Mouse (Mus musculus) heart, embryonic 14.5 days (tissue): Measurements from ENCODE around the gene Camk2b. TPM values are rescaled to one million over a fixed set of nuclear protein-coding genes. Genes with fewer than 3 reads are reported as not detected.

ENCODE experiments used
- ATAC-seq: fragments of 200-750 bp; cut with Nextera tagmentation; 2 replicates; pipeline ENCODE4 v1.8.0; 2017; ENCODE audit warnings: low read depth, moderate TSS enrichment; ENCODE audit not compliant: insufficient number of reproducible peaks, insufficient read depth, low FRiP score
- H3K27ac ChIP-seq, 2 experiments: fragments of 200-500 bp in 1 of 2; fragments of 300-500 bp in 1 of 2; sonication (generic) in 1 of 2; replicated peaks in 1 of 2; 2 replicates each; pipeline ENCODE4 v1.5.1; 2012 to 2014; ENCODE audit warnings: low read depth in 2 of 2, low read length in 2 of 2, control low read depth in 1 of 2, mild to moderate bottlenecking in 1 of 2, mixed read lengths in 1 of 2; ENCODE audit not compliant: control insufficient read depth in 1 of 2, insufficient read depth in 1 of 2
- H3K27me3 ChIP-seq: fragments of 300-500 bp; sonication (generic); 2 replicates; pipeline ENCODE4 v1.6.1; 2014; ENCODE audit warnings: mild to moderate bottlenecking, low read length, control low read depth; ENCODE audit not compliant: control insufficient read depth, insufficient read depth
- H3K36me3 ChIP-seq: fragments of 300-500 bp; sonication (generic); 2 replicates; pipeline ENCODE4 v1.6.1; 2014; ENCODE audit warnings: mild to moderate bottlenecking, control low read depth, low read length, mixed read lengths; ENCODE audit not compliant: control insufficient read depth, insufficient read depth
- H3K4me1 ChIP-seq, 2 experiments: fragments of 200-500 bp in 1 of 2; fragments of 300-500 bp in 1 of 2; sonication (generic) in 1 of 2; 2 replicates each; pipeline ENCODE4 v1.6.1; 2012 to 2014; ENCODE audit warnings: low read length in 2 of 2, control low read depth in 1 of 2, mixed read lengths in 1 of 2; ENCODE audit not compliant: control insufficient read depth in 2 of 2, insufficient read depth in 2 of 2
- H3K4me2 ChIP-seq: fragments of 300-500 bp; sonication (generic); 2 replicates; pipeline ENCODE4 v1.6.1; 2014; ENCODE audit warnings: mild to moderate bottlenecking, low read length
- H3K4me3 ChIP-seq, 2 experiments: fragments of 200-500 bp in 1 of 2; fragments of 300-500 bp in 1 of 2; sonication (generic) in 1 of 2; 2 replicates each; pipeline ENCODE4 v1.5.1; 2012 to 2014; ENCODE audit warnings: low read length in 2 of 2, mild to moderate bottlenecking in 2 of 2, control low read depth in 1 of 2, low read depth in 1 of 2, moderate library complexity in 1 of 2; ENCODE audit not compliant: control insufficient read depth in 1 of 2, insufficient read depth in 1 of 2
- H3K9ac ChIP-seq: fragments of 300-500 bp; sonication (generic); 2 replicates; pipeline ENCODE4 v1.6.1; 2014; ENCODE audit warnings: mild to moderate bottlenecking, low read length
- H3K9me3 ChIP-seq: fragments of 300-500 bp; sonication (generic); 2 replicates; pipeline ENCODE4 v1.6.1; 2016; ENCODE audit warnings: low read length, control low read depth; ENCODE audit not compliant: control insufficient read depth
- WGBS: fragments of 180-500 bp; shearing (Covaris S2); extraction: QIAGEN DNeasy Blood & Tissue Kit; methylation state at CpG from one replicate; pipeline ENCODE4 v1.1.7; 2014; 5-methylcytosine and 5-hydroxymethylcytosine counted together
- polyA plus RNA-seq: library from polyadenylated mRNA; unstranded; fragments of >200 nt; fragmentation: Nextera tagmentation; extraction: Ambion mirVana; gene quantifications from 2 replicates; pipeline ENCODE4 v1.2.1, GENCODE M21; 2014

Gene Camk2b
- polyA plus RNA-seq, 1 experiment from 2014 or later, result 2.5 TPM

DNA sequence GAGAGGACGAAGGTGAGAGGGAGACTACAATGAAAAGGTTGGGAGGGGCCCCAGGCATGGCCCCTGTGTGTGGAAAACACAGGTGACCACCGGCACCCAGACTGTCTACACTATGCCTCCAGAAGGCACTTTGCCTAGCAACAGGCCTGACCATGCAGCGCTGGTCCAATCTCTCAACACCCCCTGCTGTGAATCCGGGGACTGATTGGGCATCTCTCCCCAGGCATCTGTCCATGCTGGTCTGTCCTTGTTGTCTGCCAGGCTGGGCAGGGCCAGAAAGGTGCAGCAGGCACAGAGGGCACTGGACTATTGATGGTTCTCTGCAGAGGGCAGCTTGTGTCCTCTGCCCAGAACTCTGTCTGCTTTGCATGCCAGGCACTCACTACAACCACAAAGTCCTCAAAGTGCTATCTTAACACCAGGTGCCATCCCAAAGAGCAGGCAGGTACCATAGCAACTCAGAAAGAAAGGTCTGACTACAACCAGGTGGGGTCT, 16.0 kb downstream of the Camk2b start:
- no peaks in the 10 kb centered on the region for H3K4me1 ChIP-seq
- H3K4me3 ChIP-seq, result no peak overlapping the region
- H3K27ac ChIP-seq, result no peak overlapping the region
- ATAC-seq, result no peak
- H3K36me3 ChIP-seq, result no peaks in the 10 kb centered on the region
- no peak overlapping the region for H3K4me2 ChIP-seq
- no peaks in the 10 kb centered on the region for H3K27me3 ChIP-seq
- H3K9ac ChIP-seq, result no peak overlapping the region
- WGBS, result 72% methylated on average over 4 of the region's 4 CpGs
- H3K9me3 ChIP-seq, result no peaks in the 10 kb centered on the region

GRCm38 (mm10) chr11:6048208-6048607, 18.0 kb downstream of the Camk2b start:
- no peak overlapping the region for H3K4me3 ChIP-seq
- WGBS, result 71% methylated on average over 9 of the region's 9 CpGs

GRCm38 (mm10) chr11:6038929-6039328, 27.2 kb downstream of the Camk2b start:
- no peak overlapping the region for H3K4me2 ChIP-seq
- no peaks in the 10 kb centered on the region for H3K27me3 ChIP-seq
- 72% methylated on average over 7 of the region's 7 CpGs for WGBS
- no peak overlapping the region for H3K9ac ChIP-seq
- H3K27ac ChIP-seq, result no peak overlapping the region
- no peak overlapping the region for H3K4me3 ChIP-seq
- H3K36me3 ChIP-seq, result no peaks in the 10 kb centered on the region
- ATAC-seq, result no peak
- H3K9me3 ChIP-seq, result 0 out of 2 replicates have a peak, but pooled peaks cover 3% of the 10 kb centered on the region
- no peaks in the 10 kb centered on the region for H3K4me1 ChIP-seq

More at GRCm38 (mm10) chr11:6048208-6048607, 18.0 kb downstream of the Camk2b start:
- Histone ChIP-seq H3K27me3 (no peaks in the 10 kb centered on the region), H3K9ac (no peak overlapping the region), H3K27ac (no peak overlapping the region), H3K4me2 (no peak overlapping the region), H3K4me1 (no peaks in the 10 kb centered on the region), H3K36me3 (no peaks in the 10 kb centered on the region), H3K9me3 (no peaks in the 10 kb centered on the region)
- ATAC-seq, result no peak

- Histone ChIP-seq H3K9ac (no peak overlapping the region), H3K36me3 (no peaks in the 10 kb centered on the region), H3K27ac (no peak overlapping the region), H3K4me3 (no peak overlapping the region), H3K9me3 (0 out of 2 replicates have a peak, but pooled peaks cover 3% of the 10 kb centered on the region), H3K27me3 (no peaks in the 10 kb centered on the region), H3K4me1 (no peaks in the 10 kb centered on the region), H3K4me2 (no peak overlapping the region)
- 81% methylated on average over 7 of the region's 7 CpGs for WGBS
- no peak for ATAC-seq
These were observed 28.5 kb downstream of the Camk2b start for GRCm38 (mm10) chr11:6037686-6038085.

- Histone ChIP-seq H3K36me3 (no peaks in the 10 kb centered on the region), H3K9me3 (0 out of 2 replicates have a peak, but pooled peaks cover 3% of the 10 kb centered on the region), H3K27ac (no peak overlapping the region), H3K4me1 (no peaks in the 10 kb centered on the region), H3K4me2 (no peak overlapping the region), H3K4me3 (no peak overlapping the region), H3K9ac (no peak overlapping the region), H3K27me3 (no peaks in the 10 kb centered on the region)
- 80% methylated on average over 7 of the region's 7 CpGs for WGBS
- ATAC-seq, result no peak
These were observed 29.0 kb downstream of the Camk2b start for GRCm38 (mm10) chr11:6037198-6037597.

- Histone ChIP-seq H3K27ac (no peak overlapping the region), H3K4me1 (peaks cover 0 to 3% of the 10 kb centered on the region in 2 experiments; a peak in 1 of 4 replicates), H3K4me3 (no peak overlapping the region), H3K9ac (no peak overlapping the region), H3K9me3 (0 out of 2 replicates have a peak, but pooled peaks cover 3% of the 10 kb centered on the region), H3K36me3 (no peaks in the 10 kb centered on the region), H3K27me3 (no peaks in the 10 kb centered on the region), H3K4me2 (no peak overlapping the region)
- WGBS, result 84% methylated on average over 4 of the region's 4 CpGs
- ATAC-seq, result no peak
These were observed 29.7 kb downstream of the Camk2b start for GRCm38 (mm10) chr11:6036477-6036876.

DNA sequence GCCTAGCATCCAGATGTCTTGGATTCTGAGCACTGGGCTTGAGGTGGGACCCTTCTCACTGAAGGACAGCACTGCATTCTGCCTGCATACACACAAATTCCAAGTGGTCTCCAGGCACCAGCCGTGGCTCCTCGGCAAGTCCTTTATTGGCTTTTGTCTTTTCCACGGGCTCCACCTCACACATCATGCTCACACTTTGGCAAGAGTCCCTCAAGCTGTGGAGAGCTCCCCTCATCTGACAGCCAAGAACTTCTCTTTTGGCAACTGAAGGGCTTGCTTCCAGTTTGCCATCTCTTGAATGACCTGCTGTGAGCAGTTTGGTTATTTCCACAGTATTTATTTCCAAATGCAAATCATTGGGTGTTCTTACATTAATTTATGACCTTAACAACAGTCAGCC, 30.6 kb downstream of the Camk2b start:
- ATAC-seq, result no peak
- H3K9me3 ChIP-seq, result 0 out of 2 replicates have a peak, but pooled peaks cover 3% of the 10 kb centered on the region
- H3K9ac ChIP-seq, result no peak overlapping the region
- no peaks in the 10 kb centered on the region for H3K36me3 ChIP-seq
- 89% methylated on average over 3 of the region's 3 CpGs for WGBS
- H3K27me3 ChIP-seq, result no peaks in the 10 kb centered on the region
- H3K4me1 ChIP-seq, result peaks cover 3 to 7% of the 10 kb centered on the region in 2 experiments; a peak in 3 of 4 replicates
- no peak overlapping the region for H3K27ac ChIP-seq
- no peak overlapping the region for H3K4me3 ChIP-seq
- no peak overlapping the region for H3K4me2 ChIP-seq

GRCm38 (mm10) chr11:6034740-6035139, 31.4 kb downstream of the Camk2b start:
- Histone ChIP-seq H3K36me3 (no peaks in the 10 kb centered on the region), H3K9ac (no peak overlapping the region), H3K4me2 (no peak overlapping the region), H3K4me1 (peaks cover 3 to 10% of the 10 kb centered on the region in 2 experiments; a peak in 3 of 4 replicates), H3K27ac (no peak overlapping the region), H3K9me3 (no peaks in the 10 kb centered on the region), H3K4me3 (no peak overlapping the region), H3K27me3 (no peaks in the 10 kb centered on the region)
- ATAC-seq, result no peak
- WGBS, result 71% methylated on average over 2 of the region's 2 CpGs
